Mouse (Mus musculus) MEL (cell line): Measurements from ENCODE around the gene Angptl1. TPM values are rescaled to one million over a fixed set of nuclear protein-coding genes. Genes with fewer than 3 reads are reported as not detected.
A peak's percentile ranks its signal among the peaks of the same experiment; 100 is the strongest.

Experiments used
- DNase-seq: peaks from one replicate; pipeline ENCODE4 v3.0.0; 2011; ENCODE audit warnings: low read depth, low spot score
- H3K27ac ChIP-seq: 2 replicates; pipeline ENCODE4 v1.5.1; 2012; ENCODE audit warnings: low read depth, mild to moderate bottlenecking, control low read depth, low read length, moderate library complexity; ENCODE audit not compliant: control insufficient read depth
- H3K27me3 ChIP-seq, 2 experiments: fragments of 150-350 bp in 1 of 2; sonication (generic) in 1 of 2; 2 replicates each; pipeline ENCODE4 v1.6.1; 2012; ENCODE audit warnings: low read length in 2 of 2, mild to moderate bottlenecking in 2 of 2, improper control_type of control experiment in 1 of 2, moderate library complexity in 1 of 2; ENCODE audit not compliant: insufficient read depth in 2 of 2, control insufficient read depth in 1 of 2
- H3K36me3 ChIP-seq, 2 experiments: 2 replicates each; pipeline ENCODE4 v1.6.1; 2012 to 2014; ENCODE audit warnings: low read length in 2 of 2, improper control_type of control experiment in 1 of 2, inconsistent platforms in 1 of 2, mild to moderate bottlenecking in 1 of 2; ENCODE audit not compliant: insufficient read depth in 2 of 2, control insufficient read depth in 1 of 2
- H3K4me1 ChIP-seq, 2 experiments: fragments of 150-350 bp in 1 of 2; sonication (generic) in 1 of 2; 2 replicates each; pipeline ENCODE4 v1.6.1; 2012; ENCODE audit warnings: low read length in 2 of 2, improper control_type of control experiment in 1 of 2, mild to moderate bottlenecking in 1 of 2; ENCODE audit not compliant: insufficient read depth in 2 of 2, control insufficient read depth in 1 of 2
- H3K4me3 ChIP-seq, 2 experiments: fragments of 150-350 bp in 1 of 2; sonication (generic) in 1 of 2; 2 replicates each; pipeline ENCODE4 v1.5.1; 2012; ENCODE audit warnings: low read depth in 2 of 2, low read length in 2 of 2, mild to moderate bottlenecking in 2 of 2, moderate library complexity in 2 of 2, control low read depth in 1 of 2, improper control_type of control experiment in 1 of 2; ENCODE audit not compliant: control insufficient read depth in 1 of 2, insufficient read depth in 1 of 2
- H3K79me2 ChIP-seq: 2 replicates; pipeline ENCODE4 v1.6.1; 2012; ENCODE audit warnings: mild to moderate bottlenecking, low read length, moderate library complexity; ENCODE audit not compliant: control insufficient read depth, poor library complexity, insufficient read depth
- H3K9ac ChIP-seq: 2 replicates; pipeline ENCODE4 v1.6.1; 2012; ENCODE audit warnings: low read depth, mild to moderate bottlenecking, control low read depth, low read length, moderate library complexity; ENCODE audit not compliant: control insufficient read depth, poor library complexity, severe bottlenecking
- H3K9me3 ChIP-seq: fragments of 150-350 bp; sonication (generic); replicated peaks from 2 replicates; pipeline ENCODE4 v1.6.1; 2012; ENCODE audit warnings: mild to moderate bottlenecking, low read length, improper control_type of control experiment, moderate library complexity; ENCODE audit not compliant: insufficient read depth
- CHD1 ChIP-seq: IDR thresholded peaks from 2 replicates; pipeline ENCODE4 v1.6.1; 2012; ENCODE audit warnings: low read depth, mild to moderate bottlenecking, inconsistent platforms, low read length, improper control_type of control experiment
- CHD2 ChIP-seq: IDR thresholded peaks from 2 replicates; pipeline ENCODE4 v1.6.1; 2011; ENCODE audit warnings: low read length, improper control_type of control experiment
- CTCF ChIP-seq, 3 experiments: IDR thresholded peaks in 2 of 3; conservative IDR thresholded peaks in 1 of 3; 2 replicates each; pipeline ENCODE4 v1.5.1; 2011 to 2012; ENCODE audit warnings: low read length in 3 of 3, low read depth in 2 of 3, mild to moderate bottlenecking in 2 of 3, improper control_type of control experiment in 1 of 3, inconsistent platforms in 1 of 3, mixed read lengths in 1 of 3, moderate library complexity in 1 of 3; ENCODE audit not compliant: control insufficient read depth in 1 of 3, insufficient read depth in 1 of 3, poor library complexity in 1 of 3, severe bottlenecking in 1 of 3
- E2F4 ChIP-seq: IDR thresholded peaks from 2 replicates; pipeline ENCODE4 v1.6.1; 2011; ENCODE audit warnings: low read depth, low read length, improper control_type of control experiment, borderline replicate concordance
- ELF1 ChIP-seq: IDR thresholded peaks from 2 replicates; pipeline ENCODE4 v1.6.1; 2014; ENCODE audit warnings: low read depth, mild to moderate bottlenecking, inconsistent platforms, low read length, improper control_type of control experiment, moderate library complexity
- EP300 ChIP-seq, 2 experiments: IDR thresholded peaks; 2 replicates each; pipeline ENCODE4 v1.6.1; 2011; ENCODE audit warnings: improper control_type of control experiment in 2 of 2, low read length in 2 of 2, low read depth in 1 of 2, mild to moderate bottlenecking in 1 of 2
- ETS1 ChIP-seq: IDR thresholded peaks from 2 replicates; pipeline ENCODE4 v1.6.1; 2012; ENCODE audit warnings: low read depth, mild to moderate bottlenecking, inconsistent platforms, low read length, improper control_type of control experiment, moderate library complexity
- GABPA ChIP-seq: IDR thresholded peaks from 2 replicates; pipeline ENCODE4 v1.6.1; 2012; ENCODE audit warnings: low read depth, mild to moderate bottlenecking, inconsistent platforms, low read length, improper control_type of control experiment, moderate library complexity
- GATA1 ChIP-seq: IDR thresholded peaks from 2 replicates; pipeline ENCODE4 v1.6.1; 2011; ENCODE audit warnings: low read depth, low read length, improper control_type of control experiment
- HCFC1 ChIP-seq: IDR thresholded peaks from 2 replicates; pipeline ENCODE4 v1.6.1; 2012; ENCODE audit warnings: low read depth, mild to moderate bottlenecking, inconsistent platforms, low read length, improper control_type of control experiment, moderate library complexity
- JUND ChIP-seq: IDR thresholded peaks from 2 replicates; pipeline ENCODE4 v1.6.1; 2011; ENCODE audit warnings: low read depth, mild to moderate bottlenecking, improper control_type of control experiment, low read length
- KAT2A ChIP-seq: conservative IDR thresholded peaks from 2 replicates; pipeline ENCODE4 v1.6.1; 2012; ENCODE audit warnings: low read depth, low read length, improper control_type of control experiment, inconsistent platforms
- MAFK ChIP-seq: IDR thresholded peaks from 2 replicates; pipeline ENCODE4 v1.6.1; 2011; ENCODE audit warnings: low read depth, mild to moderate bottlenecking, low read length, improper control_type of control experiment, borderline replicate concordance
- MAX ChIP-seq: IDR thresholded peaks from 2 replicates; pipeline ENCODE4 v1.6.1; 2011; ENCODE audit warnings: low read length, improper control_type of control experiment
- MEF2A ChIP-seq: IDR thresholded peaks from 2 replicates; pipeline ENCODE4 v1.6.1; 2014; ENCODE audit warnings: low read depth, mild to moderate bottlenecking, inconsistent platforms, low read length, improper control_type of control experiment; ENCODE audit not compliant: poor library complexity, insufficient replicate concordance, severe bottlenecking; ENCODE audit errors: extremely low read depth
- MXI1 ChIP-seq: IDR thresholded peaks from 2 replicates; pipeline ENCODE4 v1.6.1; 2011; ENCODE audit warnings: mild to moderate bottlenecking, low read depth, low read length, improper control_type of control experiment
- NELFE ChIP-seq: IDR thresholded peaks from 2 replicates; pipeline ENCODE4 v1.6.1; 2011; ENCODE audit warnings: low read depth, low read length, improper control_type of control experiment
- NRF1 ChIP-seq: IDR thresholded peaks from 2 replicates; pipeline ENCODE4 v1.6.1; 2014; ENCODE audit warnings: low read depth, mild to moderate bottlenecking, inconsistent platforms, low read length, improper control_type of control experiment, moderate library complexity; ENCODE audit not compliant: poor library complexity, insufficient read depth, severe bottlenecking
- POLR2A ChIP-seq, 2 experiments: IDR thresholded peaks; 2 replicates each; pipeline ENCODE4 v1.6.1; 2011 to 2012; ENCODE audit warnings: low read length in 2 of 2, mild to moderate bottlenecking in 2 of 2, control low read depth in 1 of 2, improper control_type of control experiment in 1 of 2, low read depth in 1 of 2, moderate library complexity in 1 of 2; ENCODE audit not compliant: control insufficient read depth in 1 of 2, insufficient read depth in 1 of 2, poor library complexity in 1 of 2
- POLR2AphosphoS5 ChIP-seq: IDR thresholded peaks from 2 replicates; pipeline ENCODE4 v1.6.1; 2012; ENCODE audit warnings: low read depth, borderline replicate concordance, mild to moderate bottlenecking, inconsistent platforms, low read length, moderate library complexity, mixed read lengths
- RAD21 ChIP-seq: IDR thresholded peaks from 2 replicates; pipeline ENCODE4 v1.6.1; 2011; ENCODE audit warnings: mild to moderate bottlenecking, low read depth, low read length, improper control_type of control experiment
- SIN3A ChIP-seq: IDR thresholded peaks from 2 replicates; pipeline ENCODE4 v1.6.1; 2012; ENCODE audit warnings: low read length, improper control_type of control experiment, inconsistent platforms
- SMC3 ChIP-seq: IDR thresholded peaks from 2 replicates; pipeline ENCODE4 v1.6.1; 2011; ENCODE audit warnings: low read depth, low read length, improper control_type of control experiment
- TBP ChIP-seq: IDR thresholded peaks from 2 replicates; pipeline ENCODE4 v1.8.0; 2011; ENCODE audit warnings: low read depth, low read length, improper control_type of control experiment
- UBTF ChIP-seq: IDR thresholded peaks from 2 replicates; pipeline ENCODE4 v1.6.1; 2012; ENCODE audit warnings: low read depth, mild to moderate bottlenecking, inconsistent platforms, low read length, improper control_type of control experiment, moderate library complexity, borderline replicate concordance; ENCODE audit not compliant: insufficient read depth
- USF2 ChIP-seq, 2 experiments: IDR thresholded peaks; 2 replicates each; pipeline ENCODE4 v1.6.1; 2011 to 2012; ENCODE audit warnings: improper control_type of control experiment in 2 of 2, low read length in 2 of 2, borderline replicate concordance in 1 of 2, inconsistent platforms in 1 of 2, low read depth in 1 of 2, mild to moderate bottlenecking in 1 of 2; ENCODE audit not compliant: insufficient read depth in 1 of 2
- ZC3H11A ChIP-seq: IDR thresholded peaks from 2 replicates; pipeline ENCODE4 v1.6.1; 2012; ENCODE audit warnings: low read depth, mild to moderate bottlenecking, inconsistent platforms, low read length, improper control_type of control experiment
- ZKSCAN1 ChIP-seq: IDR thresholded peaks from 2 replicates; pipeline ENCODE4 v1.6.1; 2012; ENCODE audit warnings: low read depth, mild to moderate bottlenecking, inconsistent platforms, low read length, improper control_type of control experiment, moderate library complexity
- ZNF384 ChIP-seq: IDR thresholded peaks from 2 replicates; pipeline ENCODE4 v1.6.1; 2012; ENCODE audit warnings: low read depth, mild to moderate bottlenecking, inconsistent platforms, low read length, improper control_type of control experiment
- polyA plus RNA-seq, 2 experiments: library from polyadenylated mRNA; stranded (reverse) in 1 of 2; unstranded in 1 of 2; fragments of >175 nt in 1 of 2; fragments of >200 nt in 1 of 2; gene quantifications; 2 replicates each; pipeline versions ENCODE4 v1.2.1 to v1.2.4; 2012; ENCODE audit warnings: low replicate concordance in 2 of 2, low read depth in 1 of 2; ENCODE audit not compliant: insufficient read length in 2 of 2, insufficient read depth in 1 of 2, missing spikeins in 1 of 2
- total RNA-seq: library from RNA; depleted of rRNA; stranded (reverse); fragments of 300-350 nt; gene quantifications from 2 replicates; pipeline ENCODE4 v1.2.3, GENCODE M21; 2012

Gene Angptl1
- total and polyA plus RNA-seq, 3 experiments = 0.07 TPM; not detected in 2

GRCm38 (mm10) chr1:156838695-156839094, 333 bp downstream of the Angptl1 start:
- H3K9ac ChIP-seq = no peak overlapping the region
- H3K4me1 ChIP-seq = peaks cover 6 to 7% of the 10 kb centered on the region in 2 experiments
- H3K27ac ChIP-seq = no peak overlapping the region
- DNase-seq = no peak
- TF ChIP-seq SMC3 = no peak
- TF ChIP-seq CHD2 = no peak
- TF ChIP-seq MXI1 = no peak
- no peak for TF ChIP-seq POLR2A (IDR thresholded peaks at IDR 0.05; ENCODE audit: control insufficient read depth in 1 of 2, insufficient read depth in 1 of 2, low read depth in 1 of 2, low read length in 2 of 2, poor library complexity in 1 of 2)
- TF ChIP-seq GABPA = no peak
- no peak for TF ChIP-seq KAT2A
- no peak for TF ChIP-seq SIN3A
- no peak for TF ChIP-seq MAFK
- no peak for TF ChIP-seq CHD1
- TF ChIP-seq UBTF = no peak
- no peak for TF ChIP-seq CTCF (IDR thresholded peaks at IDR 0.05 in 2 of 3, conservative IDR thresholded peaks at IDR 0.05 in 1 of 3; ENCODE audit: control insufficient read depth in 1 of 3, insufficient read depth in 1 of 3, low read depth in 2 of 3, low read length in 3 of 3, poor library complexity in 1 of 3, severe bottlenecking in 1 of 3)
- no peak for TF ChIP-seq MAX
- no peak for TF ChIP-seq ELF1
- no peak for TF ChIP-seq MEF2A
- no peak for TF ChIP-seq JUND
- no peak for TF ChIP-seq HCFC1
- no peak for TF ChIP-seq ZC3H11A
- TF ChIP-seq ETS1 = no peak
- TF ChIP-seq ZKSCAN1 = no peak
- no peak for TF ChIP-seq TBP
- TF ChIP-seq, all 39 proteins: peak for 0
- Histone ChIP-seq H3K79me2 (no peaks in the 10 kb centered on the region), H3K27me3 (no peaks in the 10 kb centered on the region), H3K9me3 (no peaks in the 10 kb centered on the region), H3K4me3 (no peak overlapping the region), H3K36me3 (peaks cover 0 to 5% of the 10 kb centered on the region in 2 experiments; a peak in 2 of 4 replicates)

DNA sequence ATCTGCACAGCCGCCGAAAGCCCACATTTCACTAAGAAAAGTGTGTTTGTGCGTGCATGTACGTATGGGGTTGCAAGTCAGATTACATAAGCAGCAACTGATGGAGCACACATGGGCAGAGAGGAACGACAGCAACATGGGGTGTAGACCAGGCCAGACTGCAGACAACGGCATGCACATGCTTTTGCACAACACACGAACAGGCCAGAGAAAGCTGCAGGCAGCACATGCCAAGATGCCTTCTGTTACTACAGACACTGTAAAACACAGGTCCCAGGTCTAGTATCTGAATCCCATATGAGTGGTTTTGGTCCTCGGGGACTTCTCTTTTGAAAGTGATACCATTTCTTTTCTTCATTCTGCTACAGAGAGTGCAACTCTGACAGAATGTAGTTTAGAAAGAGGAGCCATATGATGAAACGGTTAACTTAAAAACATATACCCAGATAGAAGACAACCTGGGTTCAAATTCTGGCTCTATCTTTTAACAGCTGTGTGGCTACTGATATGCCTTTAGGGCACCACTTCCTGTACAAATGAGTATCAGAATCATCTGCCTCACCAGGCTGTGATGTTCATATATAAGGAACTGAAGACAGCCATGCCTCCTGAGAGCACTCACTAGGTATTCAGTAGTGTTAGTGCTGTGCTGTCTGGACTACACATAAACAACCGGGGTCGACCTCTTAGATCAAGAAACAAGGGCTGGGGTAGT, 3.4 kb downstream of the Angptl1 start:
- H3K4me1 ChIP-seq = peaks cover 6 to 7% of the 10 kb centered on the region in 2 experiments
- no peaks in the 10 kb centered on the region for H3K9me3 ChIP-seq
- no peak overlapping the region for H3K4me3 ChIP-seq
- no peaks in the 10 kb centered on the region for H3K79me2 ChIP-seq
- H3K27ac ChIP-seq = no peak overlapping the region
- no peak overlapping the region for H3K9ac ChIP-seq
- H3K27me3 ChIP-seq = no peaks in the 10 kb centered on the region
- peak; percentile 44 for DNase-seq
- H3K36me3 ChIP-seq = peaks cover 0 to 5% of the 10 kb centered on the region in 2 experiments; a peak in 2 of 4 replicates
- TF ChIP-seq GABPA (no peak), ZKSCAN1 (no peak), POLR2A (IDR thresholded peaks at IDR 0.05; ENCODE audit: control insufficient read depth in 1 of 2, insufficient read depth in 1 of 2, low read depth in 1 of 2, low read length in 2 of 2, poor library complexity in 1 of 2) (no peak), KAT2A (no peak), RAD21 (no peak), MEF2A (no peak), NELFE (no peak), JUND (no peak), NRF1 (no peak), E2F4 (no peak), UBTF (no peak), GATA1 (peak; percentile 59), HCFC1 (no peak), ZNF384 (no peak), CTCF (IDR thresholded peaks at IDR 0.05 in 2 of 3, conservative IDR thresholded peaks at IDR 0.05 in 1 of 3; ENCODE audit: control insufficient read depth in 1 of 3, insufficient read depth in 1 of 3, low read depth in 2 of 3, low read length in 3 of 3, poor library complexity in 1 of 3, severe bottlenecking in 1 of 3) (no peak), MAX (no peak), EP300 (IDR thresholded peaks at IDR 0.05; ENCODE audit: low read depth in 1 of 2, low read length in 2 of 2) (peak; percentile 39 to 55; a peak in 2 of 4 replicates), USF2 (IDR thresholded peaks at IDR 0.05; ENCODE audit: borderline replicate concordance in 1 of 2, insufficient read depth in 1 of 2, low read depth in 1 of 2, low read length in 2 of 2) (no peak), POLR2AphosphoS5 (no peak)
